Mouse (Mus musculus): ENCODE data around the gene Lypd5.

GRCm38 (mm10) chr7:24372300-24372699, 23.3 kb downstream of the Lypd5 start:
- TF ChIP-seq POLR2A (IDR thresholded peaks at IDR 0.05; ENCODE audit: insufficient read depth, low read length), result no peak
- TF ChIP-seq EP300 (IDR thresholded peaks at IDR 0.05; ENCODE audit: insufficient read depth, low read depth, low read length), result no peak
- no peak for TF ChIP-seq CTCF (IDR thresholded peaks at IDR 0.05; ENCODE audit: low read depth, low read length)

All from ES-Bruce4 (cell line).